Comparison of ENCODE assay signal across 15 mouse cellular contexts in the genomic region with DNA sequence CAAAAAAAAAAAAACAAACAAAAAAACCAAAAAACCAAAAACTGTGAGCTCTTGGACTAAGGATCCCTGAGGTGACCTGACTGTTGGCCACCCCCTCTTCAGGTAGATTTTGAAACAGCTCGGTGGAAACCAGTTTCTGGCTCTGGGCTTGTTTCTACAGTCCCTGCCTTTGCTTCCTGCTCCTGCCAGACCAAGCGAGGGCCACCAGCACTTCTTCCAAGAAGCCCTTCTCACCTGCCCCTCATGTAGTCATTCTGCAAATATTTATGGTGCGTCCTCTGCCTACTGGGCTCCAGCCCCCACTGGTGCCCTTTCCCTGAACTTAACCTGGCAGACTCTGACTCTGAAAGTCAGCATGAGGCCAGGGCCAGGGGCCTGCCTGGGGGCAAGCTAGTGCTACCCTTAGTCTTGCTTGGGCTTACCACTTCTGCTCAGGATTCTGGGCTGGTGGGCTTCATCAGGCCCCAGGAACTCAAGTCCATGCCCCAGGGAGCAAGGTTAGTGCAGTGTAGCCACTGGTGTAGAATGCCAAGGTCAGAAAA. TPM values are rescaled to one million over a fixed set of nuclear protein-coding genes. Genes with fewer than 3 reads are reported as not detected.
A peak's percentile ranks its signal among the peaks of the same experiment; 100 is the strongest.
DNase-seq lines count a peak whose midpoint lies in the region; ATAC-seq and TF ChIP-seq lines count a peak whose summit lies in the region.
"Had no signal": no experiment of that assay in that cellular context is flagged by ENCODE, and none has a peak within 500 bp of the region (broad histone marks: within the 10 kb centered on the region; RNA-seq: fewer than 3 reads in every experiment).

No protein-coding gene starts in this region.

- peaks cover 59% of the 10 kb centered on the region for H3K4me1 ChIP-seq in heart, embryonic 12.5 days (replicated peaks)
- peaks cover 47% of the 10 kb centered on the region for H3K4me1 ChIP-seq in neural tube, embryonic 13.5 days (replicated peaks)
- H3K4me1 ChIP-seq in stomach, postnatal 0 days (replicated peaks; ENCODE audit: control insufficient read depth, insufficient read depth), result 0 out of 2 replicates have a peak, but pooled peaks cover 2% of the 10 kb centered on the region

- DNase-seq in heart, postnatal 25 days (ENCODE audit: low spot score), result no peak
- peak; percentile 41 for DNase-seq in kidney, postnatal 14 days
- DNase-seq in kidney, adult 18-20 months, result no peak
- DNase-seq in neural tube, embryonic 10.5 days (ENCODE audit: extremely low spot score, low spot score), result no peak
- DNase-seq in stomach, postnatal 0 days (ENCODE audit: low spot score), result peak; percentile 43
- DNase-seq in spleen, adult 12 weeks (ENCODE audit: low spot score), result no peak
- DNase-seq: cerebellum, adult 11-12 months; embryo, embryonic 11 days; gastrocnemius, postnatal 14 days; left cerebral cortex, postnatal 4 days; lung, embryonic 14.5 days had no signal

- no peaks in the 10 kb centered on the region for H3K36me3 ChIP-seq in heart, embryonic 12.5 days
- H3K36me3 ChIP-seq in neural tube, embryonic 13.5 days, result no peaks in the 10 kb centered on the region
- H3K36me3 ChIP-seq in stomach, postnatal 0 days (ENCODE audit: control insufficient read depth, insufficient read depth, low read length), result no peaks in the 10 kb centered on the region

- H3K27ac ChIP-seq in heart, embryonic 12.5 days (ENCODE audit: poor library complexity, severe bottlenecking), result 0 out of 2 replicates have a peak overlapping the region, but pooled peaks have one; percentile 3
- no peak overlapping the region for H3K27ac ChIP-seq in neural tube, embryonic 13.5 days (replicated peaks)
- no peak overlapping the region; the same call in none of the 2 replicates for H3K27ac ChIP-seq in stomach, postnatal 0 days (replicated peaks)

- 54% methylated on average over 3 of the region's 3 CpGs for WGBS in heart, embryonic 12.5 days
- 67% methylated on average over 3 of the region's 3 CpGs for WGBS in neural tube, embryonic 13.5 days
- WGBS in stomach, postnatal 0 days, result 57% methylated on average over 3 of the region's 3 CpGs

- no peak overlapping the region for H3K9ac ChIP-seq in heart, embryonic 12.5 days
- no peak overlapping the region for H3K9ac ChIP-seq in neural tube, embryonic 13.5 days
- no peak overlapping the region for H3K9ac ChIP-seq in stomach, postnatal 0 days (ENCODE audit: low read length)
- H3K9ac ChIP-seq: lung, embryonic 14.5 days had no signal

- TF ChIP-seq EP300 in stomach, postnatal 0 days (optimal IDR thresholded peaks at IDR 0.05), result no peak

- H3K4me2 ChIP-seq in heart, embryonic 12.5 days, result peak overlapping the region; percentile 22; the same call in 1 of the 2 replicates
- H3K4me2 ChIP-seq in neural tube, embryonic 13.5 days, result peak overlapping the region; percentile 76; the same call in 1 of the 2 replicates
- no peak overlapping the region for H3K4me2 ChIP-seq in stomach, postnatal 0 days (replicated peaks; ENCODE audit: low read depth)
- H3K4me2 ChIP-seq: lung, embryonic 14.5 days had no signal

- peaks cover 9% of the 10 kb centered on the region; the same call in 1 of the 2 replicates for H3K27me3 ChIP-seq in heart, embryonic 12.5 days (replicated peaks)
- peaks cover 27% of the 10 kb centered on the region for H3K27me3 ChIP-seq in neural tube, embryonic 13.5 days
- H3K27me3 ChIP-seq in stomach, postnatal 0 days (ENCODE audit: control insufficient read depth, insufficient read depth, low read length), result no peaks in the 10 kb centered on the region

- TF ChIP-seq CTCF in stomach, postnatal 0 days (IDR thresholded peaks at IDR 0.05; ENCODE audit: low read depth), result no peak

- no peak overlapping the region for H3K4me3 ChIP-seq in heart, embryonic 12.5 days
- H3K4me3 ChIP-seq in neural tube, embryonic 13.5 days, result no peak overlapping the region
- no peak overlapping the region for H3K4me3 ChIP-seq in stomach, postnatal 0 days (ENCODE audit: low read depth, low read length)

- ATAC-seq in heart, embryonic 12.5 days (ENCODE audit: insufficient number of reproducible peaks, low FRiP score), result no peak
- ATAC-seq in neural tube, embryonic 13.5 days (ENCODE audit: low read depth), result no peak
- ATAC-seq in stomach, postnatal 0 days (ENCODE audit: low FRiP score, low TSS enrichment), result no peak
- ATAC-seq: inflammation-experienced regulatory T-cells, adult 6 months had no signal

- H3K9me3 ChIP-seq in heart, embryonic 12.5 days (replicated peaks), result no peaks in the 10 kb centered on the region
- no peaks in the 10 kb centered on the region for H3K9me3 ChIP-seq in neural tube, embryonic 13.5 days
- H3K9me3 ChIP-seq in stomach, postnatal 0 days (ENCODE audit: control insufficient read depth, low read length), result no peaks in the 10 kb centered on the region

- intact Hi-C loops in heart, postnatal 25 days (cut with DNase I), result no loop called here

RNA-seq across cellular contexts. Expression of a gene that starts 1.9 kb away (rescaled TPM):
- 4.6 and 5.8 TPM in 2 replicates for polyA plus RNA-seq in heart, embryonic 12.5 days (2016; fragmentation: Nextera tagmentation; extraction: Ambion mirVana)
- total RNA-seq in heart, postnatal 25 days (2021), result 1 to 10 TPM; 6.4 to 9.9 TPM
- polyA plus RNA-seq in neural tube, embryonic 13.5 days (2015; fragmentation: Nextera tagmentation; extraction: Ambion mirVana), result 12.1 and 15.8 TPM in 2 replicates
- 3.7 and 5.3 TPM in 2 replicates for polyA plus RNA-seq in stomach, postnatal 0 days (2015; fragmentation: Nextera tagmentation; extraction: Ambion mirVana)

RNA-seq across cellular contexts. Expression of a gene that starts 38.7 kb away (rescaled TPM):
- polyA plus RNA-seq in heart, embryonic 12.5 days (2016; fragmentation: Nextera tagmentation; extraction: Ambion mirVana), result 1.2 and 1.4 TPM in 2 replicates
- 1 to 10 TPM; 1.8 to 3.0 TPM for total RNA-seq in heart, postnatal 25 days (2021)
- not detected in 2 replicates for polyA plus RNA-seq in neural tube, embryonic 13.5 days (2015; fragmentation: Nextera tagmentation; extraction: Ambion mirVana)
- 0.11 and 0.27 TPM in 2 replicates for polyA plus RNA-seq in stomach, postnatal 0 days (2015; fragmentation: Nextera tagmentation; extraction: Ambion mirVana)
- total RNA-seq: gastrocnemius, postnatal 14 days had no signal
- polyA plus RNA-seq: erythroblast, embryonic 14.5 days; inflammation-experienced regulatory T-cells, adult 6 months; lung, embryonic 14.5 days had no signal

Comparison
In these comparisons a context has a peak if more than half of its experiments do, and no peak if none do; other contexts are left out.
1. DNase-seq: peak in kidney, postnatal 14 days (single experiment) and stomach, postnatal 0 days (single experiment); none in heart, postnatal 25 days (single experiment), kidney, adult 18-20 months (single experiment), neural tube, embryonic 10.5 days (single experiment) and spleen, adult 12 weeks (single experiment).